Comparison of ENCODE assay signal across 26 mouse cellular contexts in the genomic region with DNA sequence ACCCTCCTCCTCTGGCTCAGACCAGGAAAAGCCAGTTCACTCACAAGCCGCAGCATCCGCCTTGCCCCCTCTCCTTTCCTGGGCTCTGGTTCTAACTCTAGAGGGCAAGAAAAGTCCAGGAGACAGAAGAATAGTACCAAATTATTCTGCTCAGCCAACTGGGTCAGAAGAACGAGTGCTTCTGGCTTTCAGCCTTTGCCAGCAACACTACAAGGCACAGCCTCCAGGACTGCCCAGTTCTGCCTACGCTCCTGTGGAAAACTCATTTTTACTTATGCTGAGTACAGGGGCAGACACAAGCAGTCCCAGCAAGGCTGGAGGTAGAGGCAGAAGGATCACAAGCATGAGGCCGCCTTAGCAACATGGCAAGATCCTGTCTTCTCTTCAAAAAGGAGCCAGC. TPM values are rescaled to one million over a fixed set of nuclear protein-coding genes. Genes with fewer than 3 reads are reported as not detected.
DNase-seq lines count a peak whose midpoint lies in the region; ATAC-seq and TF ChIP-seq lines count a peak whose summit lies in the region.
"Had no signal": no experiment of that assay in that cellular context is flagged by ENCODE, and none has a peak within 500 bp of the region (broad histone marks: within the 10 kb centered on the region; RNA-seq: fewer than 3 reads in every experiment).

No protein-coding gene starts in this region.

- peaks cover 59% of the 10 kb centered on the region for H3K4me1 ChIP-seq in neural tube, embryonic 13.5 days (replicated peaks)

- H3K4me2 ChIP-seq in neural tube, embryonic 13.5 days, result no peak overlapping the region
- H3K4me2 ChIP-seq: intestine, embryonic 15.5 days; midbrain, embryonic 12.5 days had no signal

- no peak overlapping the region for H3K4me3 ChIP-seq in left cerebral cortex, adult 2 months
- H3K4me3 ChIP-seq in neural tube, embryonic 13.5 days, result no peak overlapping the region
- H3K4me3 ChIP-seq: forebrain, embryonic 10.5 days; gastrocnemius, adult 2 months; heart, embryonic 10.5 days; intestine, embryonic 15.5 days; midbrain, embryonic 12.5 days; myocyte had no signal

- no peak for TF ChIP-seq CTCF in left cerebral cortex, adult 2 months (IDR thresholded peaks at IDR 0.05)

- no peak overlapping the region for H3K9ac ChIP-seq in neural tube, embryonic 13.5 days
- H3K9ac ChIP-seq: intestine, embryonic 15.5 days; midbrain, embryonic 12.5 days had no signal

- intact Hi-C loops in left cerebral cortex, adult 2 months (cut with DNase I), result no loop called here
- intact Hi-C loops in left cerebral cortex, postnatal 10 days (cut with DNase I), result no loop called here

- H3K9me3 ChIP-seq in neural tube, embryonic 13.5 days, result no peaks in the 10 kb centered on the region
- H3K9me3 ChIP-seq: forebrain, embryonic 10.5 days; heart, embryonic 10.5 days; intestine, embryonic 15.5 days; midbrain, embryonic 12.5 days had no signal

- no peaks in the 10 kb centered on the region for H3K27me3 ChIP-seq in neural tube, embryonic 13.5 days
- H3K27me3 ChIP-seq: intestine, embryonic 15.5 days; midbrain, embryonic 12.5 days had no signal

- DNase-seq in frontal cortex, postnatal 36 days (ENCODE audit: low spot score in 2 of 2), result no peak
- DNase-seq in left cerebral cortex, adult 2 months (ENCODE audit: extremely low spot score in 1 of 2, low spot score in 2 of 2), result no peak
- no peak for DNase-seq in left cerebral cortex, postnatal 10 days (ENCODE audit: extremely low spot score in 1 of 2, low spot score in 2 of 2)
- no peak for DNase-seq in neural tube, embryonic 10.5 days (ENCODE audit: extremely low spot score, low spot score)
- no peak for DNase-seq in thymus, postnatal 0 days (ENCODE audit: low spot score)
- DNase-seq: adrenal gland, postnatal 36 days; cerebellum, adult 9-11 months; gastrocnemius, adult 2 months; heart, postnatal 4 days; kidney, adult 9 months; kidney, postnatal 25 days; left cerebral cortex, postnatal 4 days; thymus, adult 2 months had no signal

- H3K36me3 ChIP-seq in neural tube, embryonic 13.5 days, result peaks cover 6% of the 10 kb centered on the region; the same call in 1 of the 2 replicates
- H3K36me3 ChIP-seq: intestine, embryonic 15.5 days had no signal

- ATAC-seq in frontal cortex, adult (ENCODE audit: low TSS enrichment), result peak; percentile 60
- ATAC-seq in neural tube, embryonic 13.5 days (ENCODE audit: low read depth), result no peak
- ATAC-seq: CD4-positive, CD25-positive, alpha-beta regulatory T cell, adult 4 months; intestine, embryonic 15.5 days had no signal

- peak overlapping the region; percentile 34; the same call in 1 of the 2 replicates for H3K27ac ChIP-seq in left cerebral cortex, adult 2 months
- 0 out of 2 replicates have a peak overlapping the region, but pooled peaks have one; percentile 46 for H3K27ac ChIP-seq in neural tube, embryonic 13.5 days (replicated peaks)
- H3K27ac ChIP-seq: forebrain, embryonic 10.5 days; gastrocnemius, adult 2 months; heart, embryonic 10.5 days; intestine, embryonic 15.5 days; midbrain, embryonic 12.5 days; stomach, postnatal 0 days had no signal

- 81% methylated on average over 5 of the region's 5 CpGs for WGBS in neural tube, embryonic 13.5 days

RNA-seq across cellular contexts. Expression of a gene that starts 9.6 kb away (rescaled TPM):
- total RNA-seq in left cerebral cortex, adult 2 months (2021), result 10 to 100 TPM; 23.2 to 25.3 TPM
- 10 to 100 TPM; 19.8 to 21.8 TPM for total RNA-seq in left cerebral cortex, postnatal 10 days (2021)
- polyA plus RNA-seq in neural tube, embryonic 13.5 days (2015; fragmentation: Nextera tagmentation; extraction: Ambion mirVana), result 25.8 and 26.1 TPM in 2 replicates
- 2.1 and 2.6 TPM in 2 replicates for polyA plus RNA-seq in thymus, postnatal 0 days (2015; fragmentation: Nextera tagmentation; extraction: Ambion mirVana)
- total RNA-seq: common myeloid progenitor, adult 5-6 weeks had no signal

RNA-seq across cellular contexts. Expression of a gene that starts 25.6 kb away (rescaled TPM):
- total RNA-seq in left cerebral cortex, adult 2 months (2021), result 10 to 100 TPM; 26.6 to 29.1 TPM
- 10 to 100 TPM; 24.2 to 29.8 TPM for total RNA-seq in left cerebral cortex, postnatal 10 days (2021)
- polyA plus RNA-seq in neural tube, embryonic 13.5 days (2015; fragmentation: Nextera tagmentation; extraction: Ambion mirVana), result 39.5 and 41.7 TPM in 2 replicates
- 27.9 and 29.0 TPM in 2 replicates for polyA plus RNA-seq in thymus, postnatal 0 days (2015; fragmentation: Nextera tagmentation; extraction: Ambion mirVana)

RNA-seq across cellular contexts. Expression of a gene that starts 37.5 kb away (rescaled TPM):
- total RNA-seq in left cerebral cortex, adult 2 months (2021), result under 1 TPM in 1 of 2 experiments, not detected in 1; 0.79 TPM
- total RNA-seq in left cerebral cortex, postnatal 10 days (2021), result not detected
- not detected in 2 replicates for polyA plus RNA-seq in neural tube, embryonic 13.5 days (2015; fragmentation: Nextera tagmentation; extraction: Ambion mirVana)
- 2.3 and 2.7 TPM in 2 replicates for polyA plus RNA-seq in thymus, postnatal 0 days (2015; fragmentation: Nextera tagmentation; extraction: Ambion mirVana)
- total RNA-seq: gastrocnemius, postnatal 4 days; heart, postnatal 4 days had no signal
- polyA plus RNA-seq: CD4-positive, CD25-positive, alpha-beta regulatory T cell, adult 4 months; heart, embryonic 16.5 days; liver, adult 2 months had no signal

RNA-seq across cellular contexts. Expression of a gene that starts 44.3 kb away (rescaled TPM):
- total RNA-seq in left cerebral cortex, adult 2 months (2021), result 100 to 1,000 TPM; 162 to 183 TPM
- total RNA-seq in left cerebral cortex, postnatal 10 days (2021), result 100 to 1,000 TPM; 196 to 198 TPM
- 393 and 454 TPM in 2 replicates for polyA plus RNA-seq in neural tube, embryonic 13.5 days (2015; fragmentation: Nextera tagmentation; extraction: Ambion mirVana)
- 335 and 367 TPM in 2 replicates for polyA plus RNA-seq in thymus, postnatal 0 days (2015; fragmentation: Nextera tagmentation; extraction: Ambion mirVana)
